Mouse (Mus musculus) small intestine, adult 2 months (tissue): ENCODE results near the gene Ephx4.

Experiments used
- CTCF ChIP-seq: fragments of 200-500 bp; IDR thresholded peaks from 2 replicates; pipeline ENCODE4 v1.5.1; 2012; ENCODE audit warnings: low read depth, mild to moderate bottlenecking, control low read depth, inconsistent platforms, low read length, moderate library complexity, mixed read lengths; ENCODE audit not compliant: insufficient replicate concordance, insufficient read length; ENCODE audit errors: extremely low read depth
- POLR2A ChIP-seq: fragments of 200-500 bp; IDR thresholded peaks from 2 replicates; pipeline ENCODE4 v1.6.1; 2012; ENCODE audit warnings: low read depth, mild to moderate bottlenecking, control low read depth, inconsistent platforms, low read length, moderate library complexity

DNA sequence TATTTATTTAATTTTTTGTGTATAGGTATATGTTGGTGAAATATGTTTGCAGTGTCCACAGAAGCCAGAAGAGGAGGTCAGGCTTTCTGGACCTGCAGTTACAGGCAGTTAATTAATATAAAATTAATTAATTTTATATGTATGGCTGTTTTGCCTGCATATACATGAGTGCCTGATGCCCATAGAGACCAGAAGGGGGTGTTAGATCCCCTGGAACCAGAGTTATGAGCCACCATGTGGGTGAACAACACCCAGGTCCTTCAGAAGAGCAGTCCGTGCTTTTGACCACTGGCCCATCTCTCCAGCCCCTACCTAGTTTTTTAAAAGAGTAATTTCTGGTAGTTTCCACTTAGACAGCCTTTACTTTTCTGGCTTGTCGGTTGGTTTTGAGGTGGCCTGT is 9.7 kb downstream of the Ephx4 start:
- TF ChIP-seq CTCF (no peak), POLR2A (no peak)
